Mouse (Mus musculus) gastrocnemius, adult 18-20 months (tissue): ENCODE measurements at regions not wholly inside any gene's neighbourhood (a gene's known extent, or its start where the extent isn't known, plus 50 kb on each side); places are given as distances from the start of the nearest gene placed in this dataset.

Experiments used
- DNase-seq: peaks from one replicate; pipeline ENCODE4 v3.0.0; 2021; ENCODE audit warnings: low spot score

DNA sequence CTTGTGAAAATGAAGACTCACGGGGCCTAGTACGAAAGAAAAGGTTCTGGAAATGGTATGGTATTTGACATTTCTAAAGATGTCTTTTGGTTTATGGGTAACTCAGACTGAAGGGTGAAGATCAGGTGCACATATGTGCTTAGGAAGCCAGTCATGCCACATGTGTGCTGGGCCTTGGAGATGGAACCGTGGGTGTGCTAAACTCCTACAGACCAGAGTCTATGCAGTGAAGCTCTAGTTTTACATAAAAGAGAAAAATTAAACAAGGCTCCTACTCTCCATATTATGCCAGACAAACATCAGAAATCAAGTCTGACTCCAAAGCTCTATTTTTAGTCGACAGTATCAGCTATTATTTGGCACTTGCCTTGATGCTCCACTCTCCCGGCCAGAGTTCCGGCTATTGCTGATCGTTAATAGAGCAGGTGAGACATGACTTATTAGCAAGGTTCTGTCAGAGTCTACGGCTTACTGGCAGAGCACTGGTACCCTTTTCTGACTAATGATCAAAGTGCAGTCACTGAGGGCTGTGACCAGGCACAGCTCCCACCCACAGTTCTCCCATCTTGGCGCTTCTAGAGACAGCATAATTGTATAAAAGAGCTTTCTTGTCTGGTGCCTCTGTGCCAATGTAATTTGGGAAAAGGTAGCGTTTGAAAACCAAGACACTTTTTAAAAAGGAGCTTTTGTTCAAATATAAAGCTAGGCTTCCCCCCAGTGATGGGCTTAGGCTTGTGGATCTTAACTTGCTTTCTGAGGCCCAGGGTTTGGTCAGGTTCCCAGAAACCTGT lies 119.2 kb upstream of the Ccdc122 start:
- DNase-seq: no peak

DNA sequence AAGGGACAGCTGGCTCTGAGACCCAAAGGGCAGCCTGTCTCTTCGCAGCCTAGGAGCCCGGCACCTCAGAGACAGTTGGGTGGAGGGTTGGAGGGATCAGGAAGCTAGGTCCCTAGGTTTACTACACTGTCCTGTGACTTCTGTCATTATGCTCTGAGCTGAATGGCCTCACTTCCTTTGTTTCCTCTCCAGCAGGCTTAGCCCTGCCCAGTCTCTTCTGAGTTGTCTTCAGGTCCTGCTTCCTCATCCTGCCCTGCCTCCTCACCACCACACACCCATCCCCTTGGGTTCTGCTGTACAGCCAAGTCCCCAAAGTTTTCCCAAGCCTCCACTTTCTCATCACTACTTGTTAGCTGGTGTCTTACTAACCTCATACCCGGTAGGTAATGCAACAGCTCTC lies 122.7 kb upstream of the Ccdc122 start:
- no peak for DNase-seq

DNA sequence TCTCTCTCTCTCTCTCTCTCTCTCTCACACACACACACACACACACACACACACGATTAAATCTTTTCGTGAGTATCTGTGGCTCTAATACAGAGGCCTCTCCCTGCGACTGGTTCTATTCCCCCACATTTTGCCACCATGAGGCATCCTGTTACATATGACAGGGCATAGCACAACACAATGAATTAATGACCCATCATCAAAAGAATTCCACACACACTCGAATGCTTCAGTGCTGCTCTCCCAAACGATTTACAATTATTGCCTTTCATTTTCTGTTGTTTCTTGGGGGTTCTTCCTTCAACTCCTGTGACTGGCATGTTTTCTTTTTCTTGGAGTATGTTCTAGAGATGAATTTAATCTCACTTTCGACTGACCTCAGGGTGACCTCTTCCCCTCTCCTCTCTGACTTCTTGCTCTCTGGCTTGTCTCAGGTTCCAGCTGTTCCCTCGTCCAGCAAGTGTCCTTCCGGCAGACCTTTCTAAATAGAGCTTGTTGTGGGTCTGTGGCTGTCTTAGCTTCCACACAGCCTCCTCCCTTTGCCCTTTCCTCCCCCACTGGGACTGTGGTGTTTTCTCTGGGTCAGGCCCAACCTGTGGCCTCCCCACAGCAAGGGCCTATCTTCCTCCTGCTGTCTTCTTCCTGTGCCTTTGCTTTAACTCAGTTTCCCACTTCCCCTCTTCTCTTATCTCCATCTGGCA lies 124.1 kb upstream of the Ccdc122 start:
- DNase-seq: peak; percentile 3

DNA sequence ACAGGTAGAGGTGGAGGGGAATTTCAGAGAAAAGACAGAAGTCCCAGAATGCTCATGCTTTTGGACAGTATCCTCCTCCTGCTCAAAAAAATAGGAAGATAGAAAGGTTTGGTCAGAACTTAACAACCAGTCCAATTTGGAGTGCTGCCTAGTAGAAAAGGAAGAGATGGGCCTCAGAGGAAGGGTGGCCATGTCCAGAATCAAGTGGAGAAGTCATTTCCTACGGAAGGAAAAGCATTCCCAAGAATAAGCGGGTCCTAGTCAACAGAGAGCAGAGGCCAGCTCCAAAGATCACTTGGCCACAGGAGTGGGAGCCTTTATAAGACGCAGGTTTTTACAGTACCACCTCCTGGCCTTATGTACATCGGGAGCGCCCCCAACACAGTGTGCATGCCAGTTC lies 125.3 kb upstream of the Ccdc122 start:
- no peak for DNase-seq

DNA sequence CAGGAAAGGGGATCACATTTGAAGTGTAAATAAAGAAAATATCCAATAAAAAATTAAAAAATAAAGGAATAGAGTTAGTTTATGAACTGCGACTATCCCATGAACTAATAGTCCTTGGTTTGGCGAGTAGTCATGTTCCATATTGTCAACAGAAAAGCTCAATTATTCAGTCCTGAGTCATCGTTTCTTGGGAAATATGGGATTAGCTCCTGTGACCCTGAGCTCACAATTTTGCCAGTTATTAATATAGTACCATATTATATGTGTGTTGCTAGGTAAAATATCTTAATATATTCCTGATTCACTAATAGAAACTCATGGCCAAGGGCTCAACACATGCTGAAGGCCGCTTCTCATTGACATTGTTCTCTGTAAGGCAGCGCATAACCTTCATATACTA lies 126.4 kb upstream of the Ccdc122 start:
- no peak for DNase-seq

DNA sequence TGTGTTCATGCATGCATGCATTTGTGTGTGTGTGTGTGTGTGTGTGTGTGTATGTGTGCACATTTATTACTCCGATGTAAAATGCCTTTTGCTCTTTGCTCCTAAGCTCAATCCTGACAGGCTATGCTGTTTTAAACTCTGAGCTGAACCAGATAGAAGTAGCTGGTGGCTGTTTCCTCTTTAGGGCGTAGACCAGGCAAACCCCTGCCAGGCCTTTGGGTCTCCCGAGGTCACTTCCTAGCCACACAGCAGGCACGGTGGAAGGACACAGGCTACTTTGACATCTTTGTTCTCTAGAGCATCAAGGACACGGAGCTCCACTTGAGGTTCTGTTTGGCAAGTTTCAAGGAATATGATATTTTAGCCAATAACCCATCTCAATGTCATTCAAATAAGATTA lies 128.6 kb upstream of the Ccdc122 start:
- DNase-seq: peak; percentile 8

DNA sequence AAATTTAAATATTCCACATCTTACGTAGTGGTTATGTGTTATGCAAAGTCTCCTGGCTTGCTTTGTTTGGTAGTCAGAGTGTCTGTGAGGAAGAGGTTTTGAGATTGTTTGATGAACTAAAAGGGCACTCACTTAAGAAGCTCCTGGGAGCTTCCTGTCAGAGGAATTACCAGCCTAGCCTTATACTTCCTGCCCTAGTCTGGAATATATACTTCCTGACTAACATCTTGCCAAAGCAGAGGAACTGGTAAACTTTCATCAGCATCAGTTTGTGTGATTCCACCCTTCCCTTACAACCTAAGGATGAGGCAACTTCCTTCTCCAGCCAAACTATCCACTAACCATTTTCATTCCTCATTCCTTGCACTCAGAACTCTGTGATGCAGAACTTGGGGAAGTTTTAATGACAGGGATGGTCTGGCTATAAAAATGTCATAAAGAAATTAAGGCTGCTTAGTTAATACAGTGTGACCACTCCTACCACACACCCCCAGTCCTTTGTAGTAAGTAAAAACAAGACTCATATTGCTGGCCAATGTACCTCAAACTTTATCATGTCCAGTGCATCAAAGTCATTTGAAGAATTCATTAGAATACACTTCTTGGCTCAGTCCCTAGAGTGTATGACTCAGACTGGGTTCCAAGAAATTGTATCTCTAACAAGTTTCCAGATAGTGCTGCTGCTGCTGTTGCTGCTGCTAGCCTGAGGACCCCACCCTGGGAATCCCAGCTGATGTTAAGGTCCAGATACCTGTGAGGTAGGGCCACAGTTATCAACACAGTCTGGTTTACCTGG lies 133.4 kb upstream of the Ccdc122 start:
- no peak for DNase-seq

DNA sequence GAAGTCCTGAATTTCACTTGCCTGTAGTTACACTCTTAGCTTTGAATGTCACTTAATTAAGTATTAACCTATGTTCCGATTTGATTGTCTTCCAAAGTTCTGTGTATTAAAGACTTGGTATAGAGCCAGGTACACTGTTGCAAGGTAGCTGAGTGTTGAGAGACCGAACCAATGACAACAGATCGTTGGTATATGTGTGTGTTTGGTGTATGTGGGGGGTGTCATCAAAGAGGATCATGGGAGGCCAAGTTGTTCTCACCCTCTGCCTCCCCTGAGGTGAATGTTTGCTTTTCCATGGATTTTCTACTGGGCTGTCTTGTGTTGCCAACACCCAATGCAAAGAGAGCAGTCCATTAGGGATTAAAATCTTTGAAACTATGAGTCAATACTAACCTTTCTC lies 135.1 kb upstream of the Ccdc122 start:
- DNase-seq: no peak

DNA sequence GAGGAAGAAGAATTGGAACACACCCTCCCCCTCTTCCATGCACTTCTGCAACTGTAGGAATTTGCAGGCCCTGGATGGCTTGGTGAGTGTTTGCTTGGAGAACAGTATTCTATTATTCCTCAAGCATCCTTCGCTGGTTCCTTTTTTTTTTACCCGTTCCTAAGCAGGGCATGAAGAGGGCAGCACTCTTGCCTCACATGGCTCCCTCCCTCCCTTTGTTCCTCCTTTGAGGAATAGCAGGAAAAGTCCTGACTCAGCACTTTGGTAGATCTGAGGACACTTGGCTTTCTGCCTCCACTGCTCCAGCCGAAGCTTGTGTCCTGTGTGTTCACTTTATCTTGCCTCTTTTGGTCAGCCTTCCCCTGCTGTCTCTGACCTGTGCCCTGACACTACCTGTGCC lies 137.2 kb upstream of the Ccdc122 start:
- no peak for DNase-seq

DNA sequence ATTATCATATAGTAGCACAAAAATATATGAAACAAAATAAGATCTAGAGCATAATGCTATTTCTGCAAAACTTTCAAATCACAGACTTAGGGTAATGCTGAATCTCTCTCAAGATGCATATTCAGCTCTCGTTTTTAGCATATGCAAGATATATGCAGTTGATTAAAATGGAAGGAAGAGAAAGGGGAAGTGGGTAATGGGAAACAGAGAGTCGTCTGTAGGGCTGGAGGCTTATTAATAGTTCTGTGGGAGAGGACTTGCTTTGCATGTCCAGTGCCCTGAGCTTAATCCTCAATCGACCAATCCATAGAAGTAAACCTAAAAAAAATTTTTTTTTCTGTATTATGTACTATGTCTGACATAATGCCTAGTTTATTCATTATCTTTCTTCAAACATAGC lies 148.9 kb upstream of the Ccdc122 start:
- no peak for DNase-seq

DNA sequence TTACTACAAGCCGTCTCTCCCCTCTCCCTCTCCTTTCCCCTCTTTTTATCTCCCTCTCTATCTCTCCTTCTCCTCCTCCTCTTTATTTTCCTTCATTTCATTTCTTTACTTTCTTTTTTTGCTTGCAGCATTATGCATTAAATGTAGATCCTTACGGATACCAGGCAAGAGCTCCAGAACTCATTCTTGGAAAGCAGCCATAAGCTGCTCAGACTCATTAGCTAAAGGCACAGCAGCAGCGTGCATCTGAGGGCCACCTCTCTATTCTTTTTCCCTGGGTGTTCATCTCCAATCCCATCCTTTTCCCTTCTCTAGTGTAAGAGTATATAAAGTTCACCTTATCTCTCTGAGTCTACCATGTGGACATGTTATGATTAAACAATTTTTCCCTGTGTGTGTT lies 149.4 kb upstream of the Ccdc122 start:
- DNase-seq: no peak

DNA sequence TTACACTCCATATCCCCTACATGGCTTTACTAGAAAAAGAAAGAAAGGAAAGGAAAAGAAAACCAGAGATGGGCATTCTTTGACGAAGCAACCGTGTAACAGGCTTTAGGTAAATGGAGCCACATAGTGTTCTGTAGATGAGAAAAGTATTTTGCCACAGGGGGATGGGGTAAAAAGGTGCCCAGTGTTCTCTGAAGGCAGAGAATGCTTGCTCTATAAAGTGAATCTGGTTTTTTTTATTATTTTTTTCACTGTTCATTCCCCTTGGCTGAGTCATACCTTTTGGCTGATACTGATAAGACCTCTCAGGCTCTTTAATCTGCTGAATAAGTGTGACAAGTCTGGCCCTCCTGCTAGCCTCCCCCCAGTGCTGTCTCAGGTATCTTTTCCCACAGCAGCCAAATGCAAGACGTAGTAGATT lies 153.3 kb upstream of the Ccdc122 start:
- no peak for DNase-seq

DNA sequence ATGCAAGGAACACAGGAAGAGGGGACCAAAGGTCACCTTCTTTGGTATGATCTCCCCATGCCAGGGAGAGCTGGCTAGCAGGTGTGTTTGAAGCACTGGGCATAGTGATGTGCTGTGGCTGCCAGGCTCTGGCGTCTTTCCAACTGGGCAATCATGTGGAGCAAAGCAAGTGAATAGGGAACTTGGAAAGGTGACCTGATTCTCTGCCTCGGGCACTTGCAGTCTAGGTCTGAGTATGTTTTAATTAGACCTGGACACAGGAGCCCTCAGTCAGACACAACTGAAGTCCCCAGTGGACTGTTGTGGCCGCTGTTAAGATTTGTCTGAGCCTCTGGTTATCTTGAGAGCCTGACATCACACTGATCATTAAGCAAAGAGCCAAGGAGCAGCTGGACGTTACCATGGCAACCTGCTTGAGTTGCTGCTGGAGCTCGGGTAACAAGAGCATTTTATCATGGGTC lies 153.8 kb upstream of the Ccdc122 start:
- DNase-seq: peak; percentile 66

DNA sequence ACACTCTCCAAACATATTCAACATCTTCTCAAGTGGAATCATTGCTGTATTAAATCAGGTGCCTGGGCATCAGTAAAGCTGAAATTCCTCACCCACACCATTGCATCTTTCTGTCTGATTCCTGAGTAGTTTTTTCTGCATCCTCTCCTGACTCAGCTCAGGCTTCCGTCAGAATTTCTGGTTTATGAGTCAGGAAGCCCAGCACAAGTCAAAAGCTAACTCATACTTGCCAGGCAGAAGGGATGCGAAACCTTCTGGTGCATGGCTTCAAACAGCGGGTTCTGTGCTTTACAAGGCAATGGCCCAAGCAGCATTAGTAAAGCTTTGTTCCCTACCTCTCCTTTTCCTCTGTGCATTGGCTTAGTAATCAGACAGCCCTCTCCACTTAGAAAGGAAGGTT lies 155.7 kb upstream of the Ccdc122 start:
- no peak for DNase-seq

DNA sequence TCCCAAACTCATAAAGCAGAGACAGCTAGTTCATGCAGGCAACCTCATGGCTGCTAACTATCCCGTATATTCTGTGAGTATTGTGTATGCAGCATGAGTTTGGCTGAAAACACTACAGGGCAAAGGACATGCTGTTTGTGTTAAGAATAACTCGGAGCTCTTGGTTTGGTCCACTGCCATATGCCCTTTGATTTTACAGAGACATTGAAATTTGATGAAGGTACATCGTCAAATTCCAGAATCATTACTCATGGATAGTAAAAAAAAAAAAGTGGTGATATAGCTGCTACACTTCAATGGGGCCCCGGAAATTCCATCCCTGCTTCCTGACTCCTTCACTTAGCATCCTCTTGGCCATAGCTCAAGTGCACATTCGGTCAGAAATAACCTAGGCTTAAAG lies 159.3 kb upstream of the Ccdc122 start:
- DNase-seq: no peak

DNA sequence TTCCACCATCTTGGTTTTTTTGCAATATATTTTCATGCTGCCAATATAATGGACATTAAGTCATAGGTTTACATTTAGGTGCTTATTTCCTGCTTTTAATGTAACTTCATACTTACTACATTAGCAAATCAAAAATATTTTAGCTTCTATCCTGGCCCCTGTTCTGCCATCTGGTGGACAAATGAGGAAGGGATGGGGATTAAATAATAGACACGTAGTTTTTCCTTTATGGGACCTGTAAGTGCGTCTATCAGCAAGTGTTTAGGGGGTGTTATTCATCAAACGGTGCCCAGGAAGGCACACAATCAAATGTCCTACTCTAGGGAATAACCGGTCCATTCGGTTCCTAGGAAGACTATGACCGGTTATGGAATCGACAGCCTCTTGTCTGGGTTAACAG lies 160.6 kb upstream of the Ccdc122 start:
- DNase-seq: peak; percentile 66

DNA sequence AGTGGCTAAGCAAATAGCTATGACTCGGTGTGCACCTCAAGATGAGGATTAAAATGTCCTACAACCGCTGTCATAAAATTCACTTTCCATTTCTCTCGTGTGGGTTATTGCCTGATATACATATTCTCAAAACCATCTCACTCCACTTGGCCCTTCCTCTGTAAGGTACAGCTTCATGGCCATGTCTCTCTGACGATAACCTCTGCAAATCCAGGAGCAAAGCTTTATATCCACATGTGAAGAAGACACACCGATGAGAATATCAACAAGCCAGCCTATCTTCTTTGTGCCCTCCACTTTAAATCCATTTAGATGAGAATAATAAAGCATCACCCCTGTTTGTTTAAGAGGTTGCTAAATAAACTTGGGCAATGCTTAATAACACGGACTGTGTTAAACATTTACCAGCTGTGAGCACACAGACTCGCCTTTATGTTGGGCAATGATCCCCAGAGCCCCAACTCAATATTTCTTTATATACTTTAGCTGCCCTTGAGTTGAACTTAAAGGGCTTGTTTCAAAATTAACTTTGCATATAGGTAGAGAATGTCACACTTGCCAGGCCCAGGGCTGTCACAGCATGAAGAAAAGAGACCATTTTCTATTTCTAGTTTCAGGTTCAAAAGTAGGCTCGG lies 161.2 kb upstream of the Ccdc122 start:
- no peak for DNase-seq

DNA sequence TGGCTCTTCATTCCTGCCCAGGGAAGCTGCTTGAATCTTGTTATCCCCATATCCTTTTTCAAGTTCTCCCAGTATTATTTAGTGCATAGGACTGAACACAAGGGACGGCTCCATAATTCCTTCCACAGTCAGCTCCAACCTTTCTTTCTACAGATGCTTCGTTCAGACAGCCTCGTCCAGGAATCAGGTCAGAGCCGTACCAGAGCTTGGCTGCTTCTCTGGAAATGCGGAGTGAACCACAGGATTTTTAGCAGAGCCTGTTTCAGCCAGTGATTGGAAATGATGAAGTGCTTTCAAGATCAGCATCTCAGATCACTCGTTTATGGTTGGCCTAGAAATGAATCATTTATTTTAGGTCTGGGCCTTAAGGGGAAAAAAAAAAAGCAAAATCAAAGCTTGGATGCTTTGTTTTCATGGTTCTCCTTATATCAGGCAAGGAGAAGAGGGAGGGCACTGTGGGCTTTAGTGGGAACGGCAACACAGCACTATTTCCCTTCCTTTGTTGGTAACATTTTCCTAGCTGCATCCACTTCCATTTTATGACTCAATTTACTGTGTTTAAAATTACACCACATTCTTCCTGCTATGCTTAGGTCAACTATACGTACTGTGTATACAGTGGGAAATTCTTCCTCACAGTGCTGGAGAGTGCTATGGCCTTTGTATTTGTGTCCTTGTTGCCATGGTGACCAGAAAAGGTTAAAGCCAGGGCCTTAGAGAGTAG lies 161.9 kb upstream of the Ccdc122 start:
- no peak for DNase-seq

DNA sequence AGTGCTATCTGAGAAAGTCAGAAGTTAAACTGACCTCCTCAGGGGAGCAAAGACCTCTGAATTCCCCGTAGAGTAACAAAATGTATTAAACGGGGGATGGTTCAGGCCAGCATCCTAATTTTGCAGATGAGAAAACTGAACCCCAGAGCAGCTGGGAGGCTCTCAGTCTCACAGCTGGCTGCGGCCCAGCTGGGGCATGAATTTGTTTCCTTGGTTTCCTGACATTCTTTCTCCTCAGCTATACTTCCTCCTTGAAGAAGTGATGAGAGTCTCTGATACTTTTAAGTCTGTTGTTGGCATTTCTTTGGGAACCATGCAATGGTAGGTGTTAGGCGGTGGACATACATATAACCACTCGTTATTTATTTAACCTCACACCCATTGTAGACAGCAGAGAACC lies 162.9 kb upstream of the Ccdc122 start:
- no peak for DNase-seq

DNA sequence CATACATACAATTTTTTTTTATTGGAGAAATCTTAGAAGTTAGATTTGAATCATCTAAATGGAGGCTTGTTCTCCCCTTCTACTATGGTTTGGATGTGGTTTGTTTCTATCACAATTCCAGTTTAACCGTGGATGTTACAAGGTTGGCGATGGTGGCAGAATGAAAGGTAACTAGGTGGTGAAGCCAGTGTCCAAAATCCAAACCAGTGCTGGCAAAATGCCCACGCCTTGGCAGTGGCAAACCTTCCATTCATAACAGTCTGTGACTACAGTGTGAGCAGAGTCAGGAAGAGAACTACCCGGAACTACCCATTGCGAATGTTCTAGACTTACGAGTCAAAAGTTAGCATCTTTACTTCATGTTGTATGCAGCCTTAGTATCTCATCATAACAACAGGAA lies 163.6 kb upstream of the Ccdc122 start:
- DNase-seq: no peak

DNA sequence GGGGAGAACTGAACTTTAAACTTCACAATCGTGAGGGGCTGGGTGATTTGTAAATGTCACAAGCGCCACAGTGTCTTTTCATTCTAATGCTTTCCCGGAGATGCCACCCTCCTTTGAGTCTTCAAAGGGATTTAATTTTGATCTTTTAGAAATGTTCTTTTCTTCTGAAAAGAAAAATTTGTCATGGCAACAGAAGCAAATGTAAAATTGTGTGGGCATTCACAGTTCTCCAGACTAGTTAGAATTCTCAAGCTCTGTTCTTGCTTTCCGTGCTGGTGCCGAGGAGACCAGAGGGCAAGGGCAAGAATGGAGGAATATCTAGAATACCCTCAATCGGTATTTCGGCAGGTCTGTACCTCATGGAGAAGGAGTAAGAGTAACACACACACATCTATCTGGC lies 164.1 kb upstream of the Ccdc122 start:
- no peak for DNase-seq
